Comparison of ENCODE assay signal across 15 mouse cellular contexts in genomic region chr8:25361420-25361819, GRCm38 (mm10).
DNase-seq lines count a peak whose midpoint lies in the region; ATAC-seq and TF ChIP-seq lines count a peak whose summit lies in the region.
"Had no signal": no experiment of that assay in that cellular context is flagged by ENCODE, and none has a peak within 500 bp of the region (broad histone marks: within the 10 kb centered on the region; RNA-seq: fewer than 3 reads in every experiment).

No protein-coding gene starts in this region.

- ATAC-seq in liver, postnatal 0 days: no peak
- no peak for ATAC-seq in liver, embryonic 11.5 days (replicated peaks; ENCODE audit: low FRiP score)
- ATAC-seq: intestine, embryonic 16.5 days; midbrain, embryonic 16.5 days had no signal

- no peaks in the 10 kb centered on the region for H3K4me1 ChIP-seq in heart, adult 2 months (ENCODE audit: control insufficient read depth, insufficient read depth, low read length)
- no peaks in the 10 kb centered on the region for H3K4me1 ChIP-seq in liver, postnatal 0 days (ENCODE audit: insufficient read depth)
- H3K4me1 ChIP-seq in liver, embryonic 11.5 days (replicated peaks; ENCODE audit: control insufficient read depth, insufficient read depth, low read length): no peaks in the 10 kb centered on the region
- H3K4me1 ChIP-seq in ES-Bruce4 (ENCODE audit: control insufficient read depth, insufficient read depth, low read length): no peaks in the 10 kb centered on the region
- H3K4me1 ChIP-seq: embryonic facial prominence, embryonic 12.5 days had no signal

- no peaks in the 10 kb centered on the region for H3K36me3 ChIP-seq in heart, adult 2 months (ENCODE audit: control insufficient read depth, insufficient read depth, low read length)
- H3K36me3 ChIP-seq in liver, postnatal 0 days (replicated peaks; ENCODE audit: insufficient read depth, low read length): no peaks in the 10 kb centered on the region
- no peaks in the 10 kb centered on the region for H3K36me3 ChIP-seq in liver, embryonic 11.5 days (ENCODE audit: control insufficient read depth, insufficient read depth, low read length)
- no peaks in the 10 kb centered on the region for H3K36me3 ChIP-seq in ES-Bruce4 (ENCODE audit: control insufficient read depth, insufficient read depth, low read length, poor library complexity, severe bottlenecking)
- H3K36me3 ChIP-seq: embryonic facial prominence, embryonic 12.5 days had no signal

- TF ChIP-seq POLR2A in heart, adult 2 months (IDR thresholded peaks at IDR 0.05; ENCODE audit: insufficient read depth, low read depth, low read length): no peak
- no peak for TF ChIP-seq POLR2A in ES-Bruce4 (IDR thresholded peaks at IDR 0.05; ENCODE audit: insufficient read depth, low read length)
- TF ChIP-seq POLR2A in brain, embryonic 14.5 days (IDR thresholded peaks at IDR 0.05; ENCODE audit: borderline replicate concordance, extremely low read depth, insufficient read depth, insufficient read length, poor library complexity, severe bottlenecking): no peak

- H3K27me3 ChIP-seq in heart, adult 2 months (ENCODE audit: control insufficient read depth, insufficient read depth, low read length): no peaks in the 10 kb centered on the region
- H3K27me3 ChIP-seq in liver, postnatal 0 days (ENCODE audit: insufficient read depth, low read length): no peaks in the 10 kb centered on the region
- H3K27me3 ChIP-seq in liver, embryonic 11.5 days (replicated peaks; ENCODE audit: control insufficient read depth, insufficient read depth, low read length): no peaks in the 10 kb centered on the region
- no peaks in the 10 kb centered on the region for H3K27me3 ChIP-seq in ES-Bruce4 (ENCODE audit: control insufficient read depth, insufficient read depth, low read length, poor library complexity, severe bottlenecking)
- H3K27me3 ChIP-seq: embryonic facial prominence, embryonic 12.5 days had no signal

- H3K4me3 ChIP-seq in heart, adult 2 months: no peak overlapping the region
- no peak overlapping the region for H3K4me3 ChIP-seq in liver, postnatal 0 days (ENCODE audit: low read depth, low read length)
- H3K4me3 ChIP-seq in liver, embryonic 11.5 days (ENCODE audit: low read depth, low read length): no peak overlapping the region
- H3K4me3 ChIP-seq in ES-Bruce4 (ENCODE audit: low read depth, low read length): no peak overlapping the region
- H3K4me3 ChIP-seq: embryonic facial prominence, embryonic 12.5 days had no signal

- WGBS in heart, adult 2 months: 86% methylated on average over 5 of the region's 5 CpGs
- WGBS in liver, postnatal 0 days (ENCODE audit: insufficient replicate concordance): 69% methylated on average over 5 of the region's 5 CpGs
- 81% methylated on average over 5 of the region's 5 CpGs for WGBS in liver, embryonic 11.5 days

- peak; percentile 44 for TF ChIP-seq CTCF in heart, adult 2 months (IDR thresholded peaks at IDR 0.05)
- peak; percentile 36 for TF ChIP-seq CTCF in liver, postnatal 0 days (IDR thresholded peaks at IDR 0.05; ENCODE audit: low read depth)
- peak; percentile 69 for TF ChIP-seq CTCF in ES-Bruce4 (IDR thresholded peaks at IDR 0.05; ENCODE audit: low read depth, low read length)
- TF ChIP-seq CTCF in brain, embryonic 14.5 days (IDR thresholded peaks at IDR 0.05; ENCODE audit: borderline replicate concordance, extremely low read depth, insufficient read depth, insufficient read length): peak; percentile 42; the same call in 1 of the 2 replicates

- H3K9me3 ChIP-seq in liver, postnatal 0 days (ENCODE audit: low read length): no peaks in the 10 kb centered on the region
- no peaks in the 10 kb centered on the region for H3K9me3 ChIP-seq in liver, embryonic 11.5 days (ENCODE audit: control insufficient read depth, low read length)
- H3K9me3 ChIP-seq in ES-Bruce4 (replicated peaks; ENCODE audit: control insufficient read depth, insufficient read depth, low read length, poor library complexity, severe bottlenecking): 0 out of 2 replicates have a peak, but pooled peaks cover 2% of the 10 kb centered on the region

- no peak for DNase-seq in heart, adult 2 months
- DNase-seq in heart, postnatal 4 days: no peak
- no peak for DNase-seq in liver, postnatal 0 days
- DNase-seq in liver, embryonic 11.5 days (ENCODE audit: low spot score): no peak
- no peak for DNase-seq in brain, embryonic 14.5 days (ENCODE audit: low read depth)
- no peak for DNase-seq in gastrocnemius, postnatal 36 days
- DNase-seq in retina, embryonic 14.5 days (ENCODE audit: low spot score): no peak
- DNase-seq: adrenal gland, postnatal 14 days; cerebellum, postnatal 10 days; left cerebral cortex, postnatal 4 days; right cerebral cortex, postnatal 14 days had no signal

- TF ChIP-seq EP300 in heart, adult 2 months (IDR thresholded peaks at IDR 0.05; ENCODE audit: insufficient read depth, low read depth, low read length): no peak
- TF ChIP-seq EP300 in liver, postnatal 0 days (IDR thresholded peaks at IDR 0.05; ENCODE audit: low read depth): no peak
- TF ChIP-seq EP300 in ES-Bruce4 (IDR thresholded peaks at IDR 0.05; ENCODE audit: insufficient read depth, low read depth, low read length): no peak

- no peaks in the 10 kb centered on the region for H3K79me2 ChIP-seq in heart, adult 2 months (replicated peaks; ENCODE audit: control insufficient read depth, insufficient read depth, low read length)

- H3K27ac ChIP-seq in heart, adult 2 months: no peak overlapping the region
- H3K27ac ChIP-seq in liver, postnatal 0 days (ENCODE audit: low read depth): no peak overlapping the region
- no peak overlapping the region for H3K27ac ChIP-seq in liver, embryonic 11.5 days (ENCODE audit: low read depth, low read length)
- H3K27ac ChIP-seq in ES-Bruce4 (ENCODE audit: insufficient read depth, low read length): no peak overlapping the region
- H3K27ac ChIP-seq: embryonic facial prominence, embryonic 12.5 days had no signal

- no peak overlapping the region for H3K4me2 ChIP-seq in liver, postnatal 0 days (ENCODE audit: low read depth, low read length)
- no peak overlapping the region for H3K4me2 ChIP-seq in liver, embryonic 11.5 days
- H3K4me2 ChIP-seq: embryonic facial prominence, embryonic 12.5 days had no signal

- intact Hi-C loops in heart, adult 2 months (cut with DNase I): no loop called here
- intact Hi-C loops in gastrocnemius, postnatal 36 days (cut with DNase I): no loop called here

- H3K9ac ChIP-seq in heart, adult 2 months (ENCODE audit: low read depth, low read length): no peak overlapping the region
- H3K9ac ChIP-seq in liver, postnatal 0 days (replicated peaks): no peak overlapping the region
- no peak overlapping the region for H3K9ac ChIP-seq in liver, embryonic 11.5 days (ENCODE audit: low read depth, low read length)
- no peak overlapping the region for H3K9ac ChIP-seq in ES-Bruce4 (ENCODE audit: low read depth, poor library complexity, severe bottlenecking)
- H3K9ac ChIP-seq: embryonic facial prominence, embryonic 12.5 days had no signal
